Mouse (Mus musculus) kidney, embryonic 14.5 days (tissue): ENCODE results near the gene Gstt4. TPM values are rescaled to one million over a fixed set of nuclear protein-coding genes. Genes with fewer than 3 reads are reported as not detected.

ENCODE experiments used
- ATAC-seq: fragments of 200-750 bp; cut with Nextera tagmentation; 2 replicates; pipeline ENCODE4 v1.8.0; 2017; ENCODE audit warnings: moderate number of reproducible peaks, mild to moderate bottlenecking, moderate TSS enrichment, moderate library complexity; ENCODE audit not compliant: low FRiP score, low TSS enrichment
- H3K27ac ChIP-seq: fragments of 300-500 bp; sonication (generic); 2 replicates; pipeline ENCODE4 v1.5.1; 2014; ENCODE audit warnings: low read depth, mild to moderate bottlenecking, low read length, moderate library complexity, mixed read lengths
- H3K27me3 ChIP-seq: fragments of 300-500 bp; sonication (generic); 2 replicates; pipeline ENCODE4 v1.6.1; 2014; ENCODE audit warnings: mild to moderate bottlenecking, low read length; ENCODE audit not compliant: control insufficient read depth, insufficient read depth
- H3K36me3 ChIP-seq: fragments of 300-500 bp; sonication (generic); 2 replicates; pipeline ENCODE4 v1.6.1; 2014; ENCODE audit warnings: low read length, mixed read lengths; ENCODE audit not compliant: control insufficient read depth, insufficient read depth
- H3K4me1 ChIP-seq: fragments of 300-500 bp; sonication (generic); 2 replicates; pipeline ENCODE4 v1.6.1; 2014; ENCODE audit warnings: low read length, mixed read lengths; ENCODE audit not compliant: control insufficient read depth, insufficient read depth
- H3K4me2 ChIP-seq: fragments of 300-500 bp; sonication (generic); replicated peaks from 2 replicates; pipeline ENCODE4 v1.6.1; 2014; ENCODE audit warnings: low read depth, mild to moderate bottlenecking, low read length
- H3K4me3 ChIP-seq: fragments of 300-500 bp; sonication (generic); 2 replicates; pipeline ENCODE4 v1.5.1; 2014; ENCODE audit warnings: mild to moderate bottlenecking, low read length
- H3K9ac ChIP-seq: fragments of 300-500 bp; sonication (generic); 2 replicates; pipeline ENCODE4 v1.6.1; 2014; ENCODE audit warnings: low read depth, mild to moderate bottlenecking, low read length, moderate library complexity
- H3K9me3 ChIP-seq: fragments of 300-500 bp; sonication (generic); 2 replicates; pipeline ENCODE4 v1.6.1; 2016; ENCODE audit warnings: low read length; ENCODE audit not compliant: control insufficient read depth
- WGBS: fragments of 180-500 bp; shearing (Covaris S2); extraction: QIAGEN DNeasy Blood & Tissue Kit; methylation state at CpG from one replicate; pipeline ENCODE4 v1.1.7; 2014; 5-methylcytosine and 5-hydroxymethylcytosine counted together
- polyA plus RNA-seq: library from polyadenylated mRNA; unstranded; fragments of >200 nt; fragmentation: Nextera tagmentation; extraction: Ambion mirVana; gene quantifications from 2 replicates; pipeline ENCODE4 v1.2.1, GENCODE M21; 2014

Gstt4 gene
- polyA plus RNA-seq, 1 experiment from 2014 or later = not detected

DNA sequence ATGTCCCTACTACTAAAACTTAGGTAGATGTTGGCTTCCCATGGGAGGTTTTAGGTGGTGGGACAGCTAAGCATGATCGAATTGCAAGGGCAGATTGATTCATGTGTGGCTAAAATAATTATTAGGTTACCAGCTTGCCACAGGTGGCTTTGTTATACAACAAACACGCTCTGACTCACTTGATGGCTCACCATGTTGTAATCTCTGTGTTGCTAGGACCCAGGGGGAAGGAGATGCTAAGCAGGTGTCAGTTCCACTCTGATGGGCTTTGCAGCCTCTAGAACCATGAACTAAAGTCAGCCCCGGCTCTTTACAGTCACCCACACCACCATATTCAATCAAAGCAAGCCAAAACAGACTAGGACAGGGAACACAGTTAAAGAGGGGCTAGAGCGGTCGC is 2.5 kb downstream of the Gstt4 start:
- H3K36me3 ChIP-seq = no peaks in the 10 kb centered on the region
- H3K9me3 ChIP-seq = peaks cover 4% of the 10 kb centered on the region; the same call in 1 of the 2 replicates
- H3K9ac ChIP-seq = no peak overlapping the region
- no peaks in the 10 kb centered on the region for H3K4me1 ChIP-seq
- 79% methylated on average over 5 of the region's 5 CpGs for WGBS
- no peak for ATAC-seq
- no peaks in the 10 kb centered on the region for H3K27me3 ChIP-seq
- H3K4me2 ChIP-seq = no peak overlapping the region
- H3K27ac ChIP-seq = no peak overlapping the region
- H3K4me3 ChIP-seq = no peak overlapping the region

DNA sequence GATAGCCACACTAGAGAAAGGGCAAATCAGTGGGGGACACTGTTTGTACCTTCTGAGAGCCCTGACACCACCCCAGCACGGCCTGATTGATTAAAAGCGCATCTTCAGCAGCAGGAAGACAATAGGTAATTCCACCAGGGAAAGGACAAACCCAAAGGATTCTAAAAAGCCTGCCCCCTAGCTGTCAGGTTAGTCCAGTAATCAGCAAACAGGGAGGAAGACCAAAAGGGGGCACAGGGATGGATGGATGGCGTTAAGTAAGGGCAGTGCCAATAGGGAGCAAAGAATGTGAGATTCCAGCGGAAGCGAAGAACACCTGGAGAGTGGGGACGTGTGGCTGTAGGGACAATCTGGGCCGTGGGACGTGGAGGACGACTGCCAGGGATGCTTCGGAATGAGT is 3.7 kb downstream of the Gstt4 start:
- no peak for ATAC-seq
- WGBS = 64% methylated on average over 10 of the region's 10 CpGs
- Histone ChIP-seq H3K4me1 (no peaks in the 10 kb centered on the region), H3K36me3 (no peaks in the 10 kb centered on the region), H3K9ac (no peak overlapping the region), H3K9me3 (peaks cover 4% of the 10 kb centered on the region; the same call in 1 of the 2 replicates), H3K4me3 (no peak overlapping the region), H3K27me3 (no peaks in the 10 kb centered on the region), H3K27ac (no peak overlapping the region), H3K4me2 (no peak overlapping the region)

DNA sequence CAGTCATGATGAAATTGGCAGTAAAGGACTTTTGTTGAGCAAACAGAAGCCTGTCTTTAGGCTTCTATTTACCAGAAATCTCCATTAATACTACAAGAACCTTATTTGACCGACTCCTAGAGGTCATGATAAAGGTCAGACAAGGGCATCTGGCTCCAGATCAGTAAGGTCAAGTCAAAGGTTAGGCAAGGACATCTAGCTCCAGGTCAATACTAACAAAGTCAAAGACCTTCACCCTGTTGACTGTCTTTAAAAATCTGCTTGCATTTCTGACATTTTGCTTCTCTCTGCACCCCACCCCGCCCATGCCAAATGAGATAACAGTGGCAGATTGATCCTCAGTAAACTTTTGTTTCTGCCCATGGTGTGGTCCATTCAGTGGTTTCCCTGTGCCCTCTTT is 18.1 kb downstream of the Gstt4 start:
- H3K4me3 ChIP-seq = no peak overlapping the region

DNA sequence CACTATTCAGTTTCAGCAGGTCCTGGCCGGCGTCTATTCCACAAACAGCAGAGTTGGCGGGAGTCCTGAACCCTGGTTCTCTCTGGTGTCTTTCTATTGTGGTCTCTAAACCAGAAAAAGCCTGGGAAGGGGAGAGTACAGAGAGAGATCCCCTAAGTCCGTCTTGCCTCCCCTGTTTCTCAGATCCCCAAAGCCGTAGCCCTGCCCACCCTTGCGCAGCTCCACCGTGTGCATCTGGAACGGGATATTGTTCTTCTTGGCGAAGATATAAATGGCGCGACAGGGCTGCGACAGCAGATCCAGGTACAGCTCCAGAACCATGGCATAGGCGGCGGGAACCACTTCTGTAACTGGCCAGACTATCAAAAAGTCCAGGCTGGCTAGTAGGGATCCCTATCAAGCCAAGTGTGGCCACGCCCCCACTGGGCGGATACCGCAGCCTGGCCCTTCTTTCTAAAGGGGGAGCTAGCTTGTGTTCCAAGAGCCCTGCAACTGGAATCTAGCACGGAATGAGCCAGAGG is 24.1 kb downstream of the Gstt4 start, which contains the start of gene Gstt1:
Gene Gstt1 (minus strand): TSS at position 409 of the 521 bp plus-strand sequence.
- H3K9ac ChIP-seq = peak within 1 kb of the TSS; percentile 53
- 3% methylated on average over 18 of the region's 18 CpGs for WGBS
- H3K4me3 ChIP-seq = peak within 1 kb of the TSS; percentile 46
- no peaks in the 10 kb centered on the region for H3K27me3 ChIP-seq
- H3K9me3 ChIP-seq = no peaks in the 10 kb centered on the region
- peak within 1 kb of the TSS; percentile 73 for H3K4me2 ChIP-seq
- peak; percentile 61; the same call in 1 of the 2 replicates for ATAC-seq
- H3K36me3 ChIP-seq = no peaks in the 10 kb centered on the region
- no peak within 1 kb of the TSS for H3K27ac ChIP-seq
- peaks cover 6% of the 10 kb centered on the region for H3K4me1 ChIP-seq

More for the DNA sequence above, 18.1 kb downstream of the Gstt4 start:
- Histone ChIP-seq H3K4me2 (no peak overlapping the region), H3K4me1 (no peaks in the 10 kb centered on the region), H3K9me3 (no peaks in the 10 kb centered on the region), H3K9ac (no peak overlapping the region), H3K36me3 (no peaks in the 10 kb centered on the region), H3K27ac (no peak overlapping the region), H3K27me3 (no peaks in the 10 kb centered on the region)
- 64% methylated on average over 2 of the region's 2 CpGs for WGBS
- ATAC-seq = no peak

DNA sequence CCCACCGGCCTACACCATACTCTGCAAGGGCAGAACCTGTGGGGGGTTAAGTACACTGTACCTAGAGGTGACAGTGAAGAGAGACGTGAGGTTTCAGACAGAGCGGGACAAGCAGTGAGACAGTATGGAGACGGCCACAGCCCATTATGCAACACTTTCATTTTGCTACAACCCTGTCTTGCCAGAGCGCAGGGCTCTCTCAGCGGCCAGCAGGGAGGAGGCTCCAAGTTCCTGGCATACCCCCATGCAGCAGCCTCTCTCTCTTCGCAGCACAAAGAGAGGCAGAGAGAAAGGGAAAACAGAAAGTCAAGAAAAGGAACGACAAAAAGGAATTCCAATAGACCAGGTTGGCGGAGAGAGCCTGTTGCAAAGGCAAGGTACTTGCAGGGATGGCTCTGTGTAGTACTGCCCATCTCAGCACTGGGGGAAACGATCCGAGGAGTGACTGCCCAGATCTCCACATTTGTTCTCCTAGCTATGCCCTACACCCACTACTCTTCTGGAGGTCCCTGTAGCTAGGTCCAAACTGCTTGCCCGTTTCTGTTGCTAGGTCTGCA is 24.6 kb downstream of the Gstt4 start:
- no peak overlapping the region for H3K27ac ChIP-seq
- no peak for ATAC-seq

DNA sequence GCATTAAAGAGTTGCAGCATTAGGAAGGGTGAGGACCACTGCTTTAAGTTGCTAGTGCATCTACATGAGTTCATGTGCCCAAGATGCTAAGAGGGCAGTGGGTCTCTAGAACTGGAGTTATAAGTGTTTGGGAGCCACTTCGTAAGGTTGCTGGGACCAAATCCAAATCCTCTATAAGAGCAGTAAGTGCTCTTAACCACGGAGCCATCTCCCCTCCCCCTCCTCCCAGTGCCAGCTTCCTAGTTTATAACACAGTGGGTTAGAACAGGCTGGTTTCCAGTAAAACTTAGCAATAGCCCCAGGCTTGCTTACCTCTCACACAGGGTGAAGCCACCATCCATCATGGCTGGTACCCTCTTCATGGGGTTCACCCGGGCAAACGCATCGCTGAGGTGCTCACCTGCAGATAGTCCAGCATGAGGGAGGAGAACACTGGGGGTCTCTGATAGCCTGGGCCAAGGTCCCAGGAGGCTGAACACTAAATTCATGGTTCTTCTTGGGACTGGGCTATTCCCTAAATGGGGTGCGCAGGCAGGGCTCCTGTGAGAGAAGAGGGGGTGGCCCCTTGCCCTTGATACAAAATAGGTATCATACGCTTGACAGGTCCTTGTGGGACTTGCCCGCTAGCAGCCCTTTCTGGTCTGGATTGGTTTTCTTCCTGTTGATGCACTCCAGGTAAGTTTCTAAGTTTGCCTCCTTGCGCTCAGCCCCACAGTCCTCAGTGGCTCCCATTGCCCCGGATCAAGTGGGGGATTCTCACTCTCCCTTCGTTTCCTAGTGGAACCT is 25.4 kb downstream of the Gstt4 start:
- Histone ChIP-seq H3K4me2 (peak overlapping the region; percentile 73), H3K9ac (no peak overlapping the region), H3K36me3 (no peaks in the 10 kb centered on the region), H3K4me3 (peak overlapping the region; percentile 46), H3K4me1 (peaks cover 6% of the 10 kb centered on the region), H3K9me3 (no peaks in the 10 kb centered on the region), H3K27me3 (no peaks in the 10 kb centered on the region), H3K27ac (no peak overlapping the region)
- 46% methylated on average over 11 of the region's 11 CpGs for WGBS
- ATAC-seq = no peak

More for the DNA sequence above, 24.6 kb downstream of the Gstt4 start:
- peak overlapping the region; percentile 46 for H3K4me3 ChIP-seq
- peaks cover 6% of the 10 kb centered on the region for H3K4me1 ChIP-seq
- no peaks in the 10 kb centered on the region for H3K27me3 ChIP-seq
- no peaks in the 10 kb centered on the region for H3K9me3 ChIP-seq
- WGBS = 5% methylated on average over 12 of the region's 12 CpGs
- H3K4me2 ChIP-seq = peak overlapping the region; percentile 73
- H3K9ac ChIP-seq = peak overlapping the region; percentile 53
- no peaks in the 10 kb centered on the region for H3K36me3 ChIP-seq

DNA sequence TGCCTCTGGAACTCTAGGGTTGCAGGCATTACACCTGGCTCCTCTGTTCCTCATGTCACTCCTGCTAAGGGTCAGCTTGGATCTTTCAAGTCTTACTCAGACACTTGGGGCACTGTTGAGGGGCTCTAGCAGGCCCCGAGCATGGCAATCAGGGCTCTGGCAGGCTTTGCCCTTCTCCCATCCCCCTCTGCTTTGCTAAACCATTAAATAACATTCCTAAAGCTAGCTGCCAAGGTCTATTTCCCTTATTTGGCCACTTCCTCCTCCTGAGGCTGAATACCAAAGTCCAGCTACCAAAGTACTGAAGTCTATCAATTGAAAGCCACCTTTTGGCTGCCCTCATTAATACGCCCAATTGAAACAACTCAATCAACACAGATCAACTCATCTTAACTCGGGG is 27.5 kb downstream of the Gstt4 start:
- Histone ChIP-seq H3K9ac (no peak overlapping the region), H3K27ac (0 out of 2 replicates have a peak overlapping the region, but pooled peaks have one; percentile 15), H3K4me3 (no peak overlapping the region), H3K4me2 (no peak overlapping the region), H3K27me3 (no peaks in the 10 kb centered on the region), H3K9me3 (no peaks in the 10 kb centered on the region), H3K36me3 (no peaks in the 10 kb centered on the region), H3K4me1 (peaks cover 6% of the 10 kb centered on the region)
- 26% methylated on average over 3 of the region's 3 CpGs for WGBS
- no peak for ATAC-seq

DNA sequence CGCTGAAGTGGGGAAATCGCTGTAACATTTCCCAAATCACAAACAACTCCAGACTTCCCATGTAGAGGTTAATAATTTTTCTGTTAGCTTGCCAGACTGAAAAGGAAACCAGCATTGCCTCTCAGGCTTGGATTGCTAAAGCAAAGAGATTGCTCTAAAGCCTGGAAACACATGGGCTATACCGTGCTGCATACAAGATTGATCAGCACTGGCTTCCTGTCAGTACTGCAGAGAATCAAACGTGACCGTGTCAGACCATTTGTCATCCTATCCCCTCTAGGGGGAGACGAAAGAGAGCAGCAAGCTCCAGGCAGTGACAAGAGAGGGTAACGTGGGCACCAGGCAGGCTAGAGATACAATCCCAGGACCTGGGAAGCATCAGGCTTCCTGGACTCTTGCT is 31.6 kb downstream of the Gstt4 start:
- no peak for ATAC-seq
- Histone ChIP-seq H3K9me3 (no peaks in the 10 kb centered on the region), H3K27me3 (no peaks in the 10 kb centered on the region), H3K27ac (no peak overlapping the region), H3K4me3 (no peak overlapping the region), H3K4me1 (peaks cover 6% of the 10 kb centered on the region; the same call in 1 of the 2 replicates), H3K4me2 (no peak overlapping the region), H3K36me3 (no peaks in the 10 kb centered on the region), H3K9ac (no peak overlapping the region)
- 26% methylated on average over 7 of the region's 7 CpGs for WGBS

DNA sequence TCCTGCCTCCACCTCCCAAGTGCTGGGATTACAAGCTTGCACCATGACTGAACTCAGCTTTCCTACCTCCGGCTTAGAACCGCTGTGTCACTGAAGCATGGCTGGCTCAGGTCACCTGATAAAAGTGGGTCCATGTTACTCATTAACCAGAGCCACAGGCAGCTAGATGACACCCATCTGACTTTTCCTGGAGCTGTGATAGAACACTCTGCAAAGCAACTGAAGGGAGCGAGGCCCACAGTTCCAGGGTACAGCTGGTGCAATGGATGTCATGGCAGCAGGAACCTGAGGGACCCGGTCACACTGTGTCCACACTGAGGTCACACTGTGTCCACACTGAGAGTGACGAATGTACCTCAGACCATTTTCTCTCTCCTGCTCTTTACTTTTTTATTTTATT is 32.5 kb downstream of the Gstt4 start:
- H3K9ac ChIP-seq = no peak overlapping the region
- no peak overlapping the region for H3K4me2 ChIP-seq
- H3K27me3 ChIP-seq = no peaks in the 10 kb centered on the region
- no peak overlapping the region for H3K4me3 ChIP-seq
- no peak overlapping the region for H3K27ac ChIP-seq
- peak; percentile 35; the same call in 1 of the 2 replicates for ATAC-seq
- H3K9me3 ChIP-seq = no peaks in the 10 kb centered on the region
- no peaks in the 10 kb centered on the region for H3K36me3 ChIP-seq
- peaks cover 2% of the 10 kb centered on the region; the same call in 1 of the 2 replicates for H3K4me1 ChIP-seq
- WGBS = 72% methylated on average over 5 of the region's 5 CpGs
